Mouse (Mus musculus) c-Kit-positive CD71-positive TER-119-negative erythroid progenitor cells, embryonic 14.5 days (primary cell): Measurements from ENCODE around the gene Obp2b.
A peak's percentile ranks its signal among the peaks of the same experiment; 100 is the strongest.

ENCODE experiments used
- DNase-seq: peaks from one replicate; pipeline ENCODE4 v3.0.0-alpha.2; 2013; ENCODE audit warnings: low read depth

The Obp2b gene

DNA sequence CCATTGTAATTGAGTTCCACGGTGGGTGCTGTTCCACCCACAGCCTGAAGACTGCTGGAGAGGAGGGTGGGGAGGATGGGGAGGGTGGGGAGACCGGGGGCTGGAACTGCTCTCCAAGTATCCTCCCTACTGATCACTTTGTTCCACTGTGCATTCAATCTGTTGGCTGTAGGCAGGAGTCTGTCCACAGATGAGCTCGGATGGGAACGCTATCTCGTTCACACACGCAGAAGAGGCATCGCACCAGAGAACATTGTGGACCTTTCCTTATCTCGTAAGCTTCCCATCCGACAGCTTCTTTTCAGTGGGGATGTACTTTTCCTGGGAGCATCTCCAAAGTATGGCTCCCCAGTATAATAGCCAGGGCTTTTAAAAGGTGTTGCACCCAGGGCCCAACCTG lies 42.3 kb downstream of the Obp2b start:
- DNase-seq = no peak

DNA sequence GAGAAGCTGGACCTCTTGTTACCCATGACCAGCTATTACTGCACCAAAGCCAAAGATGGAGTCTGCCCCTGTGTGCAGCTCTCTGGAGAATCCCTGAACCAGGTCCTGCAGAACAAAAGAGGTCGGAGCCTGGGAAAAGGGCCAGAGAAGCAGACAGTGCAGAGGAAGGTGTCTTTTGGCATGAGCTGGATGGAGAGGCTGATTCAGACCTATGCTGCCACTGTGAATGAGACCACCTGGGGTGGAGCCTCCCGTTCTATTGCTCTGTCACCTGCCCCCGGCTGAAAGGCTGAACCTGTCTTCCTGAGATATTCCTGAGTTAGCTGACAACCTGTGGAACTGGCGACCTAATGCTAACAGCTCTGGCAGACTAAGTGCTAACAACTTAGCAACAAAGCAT lies 44.1 kb downstream of the Obp2b start:
- DNase-seq = no peak

DNA sequence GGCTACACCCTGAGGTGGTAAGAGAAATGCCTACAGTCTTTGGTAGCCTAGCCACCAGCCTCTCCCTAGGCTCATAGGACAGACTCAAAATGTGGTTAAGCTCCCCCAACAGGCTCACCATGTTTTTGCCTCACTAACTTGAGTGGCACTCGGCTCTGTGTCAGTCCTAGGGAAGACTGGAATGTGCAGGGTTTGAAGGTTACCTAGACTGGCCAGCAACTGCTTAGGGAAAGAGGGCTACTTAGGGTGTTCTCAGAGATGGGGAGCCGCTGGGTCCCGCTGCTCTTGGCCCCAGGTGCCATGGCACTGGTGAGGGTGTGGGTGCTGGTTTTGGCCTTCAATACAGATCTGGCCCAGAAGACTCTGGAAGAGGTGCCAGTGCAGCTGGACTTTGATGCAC lies 45.1 kb downstream of the Obp2b start, which contains the start of gene Gm13539:
Gene Gm13539, plus strand, starts transcription at position 301 of the 400 bp plus-strand sequence.
- no peak for DNase-seq

GRCm38 (mm10) chr2:25785573-25786322 lies 48.9 kb downstream of the Obp2b start:
- DNase-seq = no peak

DNA sequence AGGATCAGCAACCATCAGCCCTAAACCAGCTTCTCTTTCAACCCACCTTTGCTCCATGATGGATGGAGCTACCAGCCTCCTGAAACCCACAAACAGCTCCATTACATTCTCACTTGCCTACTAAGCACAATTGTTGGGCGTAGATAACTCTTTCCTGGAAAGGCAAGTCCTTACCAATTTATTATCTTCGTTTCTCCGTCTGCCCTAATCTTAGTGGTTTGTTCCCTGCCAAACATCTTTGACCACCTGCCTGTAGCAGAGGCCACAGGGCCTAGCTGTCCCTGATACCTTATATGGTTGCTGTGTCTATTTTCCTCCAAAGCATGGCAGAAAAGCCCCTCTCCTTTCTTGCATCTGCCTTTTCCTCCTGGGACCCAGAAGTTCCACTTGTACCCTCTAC lies 52.3 kb downstream of the Obp2b start:
- DNase-seq = peak; percentile 50
